Mouse (Mus musculus): ENCODE measurements around the gene Nipa2.

DNA sequence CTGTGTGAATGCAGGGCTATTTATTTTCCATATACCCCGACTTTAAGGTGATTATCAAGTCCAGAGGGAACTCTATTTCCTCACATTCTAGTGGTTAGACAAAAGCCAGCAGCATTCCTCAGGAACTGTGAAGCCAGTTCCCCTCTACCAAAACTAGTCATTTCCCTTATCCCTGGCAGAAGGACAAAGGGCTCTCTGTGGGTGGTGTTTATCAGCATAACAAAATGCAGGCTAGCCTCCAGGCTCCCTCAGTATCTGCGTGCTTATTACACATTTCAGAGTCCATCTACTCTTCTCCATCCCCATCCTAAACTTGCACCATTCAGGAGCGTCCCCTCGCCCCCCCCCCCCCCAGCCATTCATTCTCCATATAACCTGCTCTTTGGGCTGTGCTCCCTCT, 36.7 kb upstream of the Nipa2 start:
- TF ChIP-seq RCOR1 (conservative IDR thresholded peaks at IDR 0.05; ENCODE audit: low read depth, low read length), result no peak
- TF ChIP-seq CTCF (conservative IDR thresholded peaks at IDR 0.05 in 1 of 2, IDR thresholded peaks at IDR 0.05 in 1 of 2; ENCODE audit: low read depth in 2 of 2, low read length in 2 of 2), result no peak
- no peak for TF ChIP-seq MAX (IDR thresholded peaks at IDR 0.05; ENCODE audit: low read length)
- no peak for TF ChIP-seq ETS1 (conservative IDR thresholded peaks at IDR 0.05; ENCODE audit: low read depth, low read length)
- no peak for TF ChIP-seq RAD21 (IDR thresholded peaks at IDR 0.05; ENCODE audit: low read depth, low read length)
- TF ChIP-seq ZNF384 (IDR thresholded peaks at IDR 0.05; ENCODE audit: low read depth, low read length), result no peak
- no peak for TF ChIP-seq MAFK (IDR thresholded peaks at IDR 0.05; ENCODE audit: insufficient replicate concordance, low read length)
- TF ChIP-seq POLR2A (IDR thresholded peaks at IDR 0.05; ENCODE audit: low read depth, low read length), result no peak
- no peak for TF ChIP-seq UBTF (IDR thresholded peaks at IDR 0.05; ENCODE audit: low read depth, low read length)
- TF ChIP-seq BHLHE40 (IDR thresholded peaks at IDR 0.05; ENCODE audit: low read depth, low read length), result no peak
